Mouse (Mus musculus): ENCODE measurements at regions not wholly inside any gene's neighbourhood (a gene's known extent, or its start where the extent isn't known, plus 50 kb on each side); places are given as distances from the start of the nearest gene placed in this dataset.

- DNase-seq (ENCODE audit: low spot score): no peak
Observed at GRCm38 (mm10) chr15:36427334-36427733, 580.2 kb downstream of the Zfp706 start.

GRCm38 (mm10) chr15:36425902-36426301 is 581.7 kb downstream of the Zfp706 start:
- no peak for DNase-seq (ENCODE audit: low spot score)

DNA sequence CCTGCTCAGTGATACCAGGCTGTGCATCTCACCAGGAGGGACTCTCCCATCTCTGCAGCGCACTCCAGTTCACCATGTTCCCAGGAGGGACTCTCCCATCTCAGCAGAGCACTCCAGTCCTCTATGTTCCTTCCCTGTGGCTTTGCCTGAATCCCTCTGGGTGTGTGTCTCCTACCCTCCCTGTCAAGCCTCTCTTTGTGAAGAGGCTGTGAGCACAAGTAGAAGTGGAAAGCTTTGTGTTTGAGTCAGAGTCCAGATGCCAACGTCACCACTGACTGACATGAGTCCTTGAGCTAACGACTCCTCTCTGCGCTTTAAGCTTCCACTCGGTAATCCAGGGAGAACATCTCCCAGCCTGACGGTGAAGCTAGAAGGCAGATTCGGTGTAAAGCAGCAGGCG is 583.5 kb downstream of the Zfp706 start:
- DNase-seq (ENCODE audit: low spot score): no peak

- no peak for DNase-seq (ENCODE audit: low spot score)
Observed at GRCm38 (mm10) chr15:36422781-36423180, 584.8 kb downstream of the Zfp706 start.

DNA sequence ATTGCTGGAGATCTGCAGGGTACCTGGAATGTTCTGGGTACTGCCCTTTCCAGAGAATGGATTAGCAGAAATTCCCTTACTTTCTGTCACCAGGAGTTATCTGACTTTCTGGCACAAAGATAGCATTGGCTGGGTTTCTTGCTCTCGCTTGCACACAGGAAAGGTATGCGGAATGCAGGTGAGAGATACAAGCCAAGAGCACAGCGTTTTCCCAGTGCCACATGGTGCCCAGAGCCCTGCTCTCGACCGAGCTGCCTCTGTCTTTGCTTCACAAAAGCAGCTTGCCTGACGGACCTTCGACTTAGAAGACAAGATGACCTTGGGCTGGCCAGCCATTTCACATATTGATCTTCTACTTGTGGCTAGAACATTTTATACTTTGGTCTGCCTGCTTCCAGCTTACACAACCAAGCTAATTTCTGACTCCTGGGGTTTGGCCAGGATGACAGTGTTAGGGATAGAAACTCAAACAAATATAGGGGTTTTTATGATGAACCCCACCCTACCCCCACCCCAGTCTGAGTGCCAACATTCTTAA is 587.6 kb downstream of the Zfp706 start:
- DNase-seq (ENCODE audit: low spot score): no peak

GRCm38 (mm10) chr15:36417426-36417825 is 590.1 kb downstream of the Zfp706 start:
- no peak for DNase-seq (ENCODE audit: low spot score)

GRCm38 (mm10) chr15:36415552-36416249 is 591.9 kb downstream of the Zfp706 start:
- DNase-seq (ENCODE audit: low spot score): no peak

DNA sequence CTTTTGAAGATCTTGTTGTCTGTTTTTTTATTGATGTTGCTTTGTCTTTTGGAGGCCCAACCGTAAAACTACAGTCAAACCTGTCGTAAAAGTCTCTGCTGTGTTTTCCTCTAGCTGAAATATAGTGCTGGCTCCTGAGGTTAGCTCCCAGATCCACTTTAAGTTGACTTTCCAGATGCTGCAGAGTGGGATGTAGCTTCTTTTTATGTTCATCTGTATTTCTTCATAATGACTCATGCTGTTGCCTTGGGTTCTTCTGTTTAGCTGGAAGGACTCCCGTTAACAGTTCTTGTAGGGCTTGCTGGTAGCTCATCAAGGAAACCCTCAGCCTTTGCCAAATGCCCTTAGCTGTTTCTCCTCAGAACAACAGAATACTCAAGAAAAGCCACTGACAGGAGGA is 595.6 kb downstream of the Zfp706 start:
- DNase-seq (ENCODE audit: low spot score): no peak

- no peak for DNase-seq (ENCODE audit: low spot score)
Observed at GRCm38 (mm10) chr15:36405446-36405845, 602.1 kb downstream of the Zfp706 start.

- no peak for DNase-seq (ENCODE audit: low spot score)
Observed at GRCm38 (mm10) chr15:36403336-36404119, 604.0 kb downstream of the Zfp706 start.

GRCm38 (mm10) chr15:36402051-36402450 is 605.5 kb downstream of the Zfp706 start:
- DNase-seq (ENCODE audit: low spot score): no peak

DNA sequence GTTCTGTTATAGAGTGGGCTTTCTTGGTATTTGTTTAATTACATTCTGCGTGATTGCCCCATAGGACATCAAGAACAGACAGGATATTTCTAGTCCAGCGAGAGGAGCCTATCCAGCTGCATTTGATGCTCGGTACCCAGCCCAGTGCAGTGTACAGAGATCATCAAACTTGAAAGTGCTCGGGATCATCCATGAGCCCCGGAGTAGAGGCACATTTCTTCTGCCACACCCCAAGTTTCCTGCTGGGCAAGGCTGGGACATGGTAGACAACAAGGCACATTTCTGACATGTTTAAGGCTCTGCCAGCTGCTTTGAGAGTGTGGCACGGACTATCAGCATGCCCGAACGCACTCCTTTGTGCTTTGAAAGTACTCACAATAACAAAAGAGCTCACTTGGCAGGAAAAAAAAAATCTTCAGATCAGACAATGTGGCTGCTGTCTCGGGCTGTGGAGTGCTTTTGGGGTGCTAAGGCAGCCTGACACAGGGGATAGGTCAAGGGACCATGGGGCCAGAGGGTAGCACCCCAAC is 607.2 kb downstream of the Zfp706 start:
- DNase-seq (ENCODE audit: low spot score): no peak

DNA sequence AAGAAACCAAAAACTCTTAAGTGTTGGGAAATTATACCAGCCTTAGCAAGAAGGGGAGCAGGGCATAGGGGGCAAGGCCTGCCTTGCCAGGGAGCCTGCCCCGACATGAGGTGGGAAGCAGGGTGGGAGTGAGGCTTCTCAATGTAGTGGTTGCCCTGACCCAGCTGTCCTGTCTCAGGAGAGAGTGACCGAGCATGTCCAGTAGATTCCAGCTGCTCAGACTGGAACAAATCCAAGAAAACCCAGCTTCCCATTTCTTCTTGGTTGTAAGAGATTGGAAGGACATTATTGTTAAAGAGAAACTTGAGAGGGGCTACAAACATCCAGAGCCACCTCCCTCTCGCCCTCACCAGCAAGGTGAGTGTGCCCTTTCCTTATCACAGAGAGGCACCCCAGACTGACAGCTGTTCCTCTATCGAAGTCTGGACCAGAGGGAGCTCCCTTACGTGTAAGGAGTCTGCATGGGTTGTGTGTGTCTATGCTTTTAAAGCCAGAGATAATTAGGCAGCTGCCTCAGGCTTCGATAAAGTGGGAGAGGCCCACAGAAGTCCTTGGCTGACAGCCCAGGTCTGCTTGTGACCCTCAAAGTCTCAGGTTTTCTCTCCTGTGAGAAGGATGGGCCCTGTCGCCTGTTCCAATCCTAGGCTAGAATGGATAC is 608.1 kb downstream of the Zfp706 start:
- DNase-seq (ENCODE audit: low spot score): no peak

DNA sequence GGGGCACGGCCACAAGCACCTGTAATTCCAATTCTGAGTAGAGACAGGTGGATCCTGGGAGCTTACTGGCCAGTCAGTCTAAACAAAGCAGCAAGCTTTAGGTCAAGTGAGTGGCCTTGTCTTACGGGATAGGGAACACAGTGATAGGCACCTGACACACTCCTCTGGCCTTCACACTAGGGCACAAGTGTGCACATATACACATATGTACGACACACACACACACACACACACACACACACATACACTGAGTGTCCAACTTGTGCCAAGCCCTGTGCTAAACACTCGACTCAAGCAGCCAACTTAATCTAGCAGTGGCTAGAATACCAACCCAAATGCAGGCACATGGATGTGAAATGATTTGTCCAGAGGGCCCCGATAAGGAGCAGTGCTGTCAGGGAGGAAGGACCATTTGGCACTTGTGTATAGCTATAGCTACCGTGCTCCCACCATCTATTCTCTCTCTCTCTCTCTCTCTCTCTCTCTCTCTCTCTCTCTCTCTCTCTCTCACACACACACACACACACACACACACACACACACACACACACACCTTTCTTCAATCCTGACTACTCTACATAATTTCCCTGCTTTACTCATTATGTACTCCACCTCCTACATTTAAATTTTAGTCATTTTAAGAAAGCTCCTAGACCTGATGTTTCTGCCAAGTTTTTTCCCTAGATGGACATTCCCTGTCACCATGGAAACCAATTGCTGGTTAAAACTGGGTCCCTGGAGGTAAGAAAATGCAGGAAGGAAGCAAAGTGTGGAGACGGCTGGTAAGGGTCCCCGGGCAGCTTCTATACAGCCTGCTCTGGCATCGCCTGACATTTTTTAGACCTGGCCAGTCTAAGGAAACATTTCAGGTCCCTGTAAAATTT is 609.2 kb downstream of the Zfp706 start:
- DNase-seq (ENCODE audit: low spot score): no peak

GRCm38 (mm10) chr15:36396791-36397190 is 610.8 kb downstream of the Zfp706 start:
- DNase-seq (ENCODE audit: low spot score): no peak

- no peak for DNase-seq (ENCODE audit: low spot score)
Observed at GRCm38 (mm10) chr15:36396245-36396644, 611.3 kb downstream of the Zfp706 start.

DNA sequence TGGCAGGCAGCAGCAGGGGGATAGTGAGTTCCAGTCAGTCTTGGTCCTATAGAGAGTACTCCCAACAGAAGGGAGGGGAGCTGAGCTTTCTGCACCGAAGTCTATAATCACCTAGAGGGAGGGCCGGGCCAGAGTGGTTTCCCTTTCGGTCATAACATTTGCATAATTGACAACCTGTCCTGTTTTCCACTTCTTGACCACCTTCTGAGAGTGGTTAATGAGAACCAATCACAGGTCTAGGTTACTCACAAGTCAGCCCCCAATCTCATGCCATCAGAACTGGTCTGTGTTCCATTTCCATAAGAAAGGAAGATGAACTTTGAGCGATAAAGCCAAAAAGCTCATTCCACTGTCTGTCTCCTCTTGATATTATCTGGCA is 611.9 kb downstream of the Zfp706 start:
- no peak for DNase-seq (ENCODE audit: low spot score)

DNA sequence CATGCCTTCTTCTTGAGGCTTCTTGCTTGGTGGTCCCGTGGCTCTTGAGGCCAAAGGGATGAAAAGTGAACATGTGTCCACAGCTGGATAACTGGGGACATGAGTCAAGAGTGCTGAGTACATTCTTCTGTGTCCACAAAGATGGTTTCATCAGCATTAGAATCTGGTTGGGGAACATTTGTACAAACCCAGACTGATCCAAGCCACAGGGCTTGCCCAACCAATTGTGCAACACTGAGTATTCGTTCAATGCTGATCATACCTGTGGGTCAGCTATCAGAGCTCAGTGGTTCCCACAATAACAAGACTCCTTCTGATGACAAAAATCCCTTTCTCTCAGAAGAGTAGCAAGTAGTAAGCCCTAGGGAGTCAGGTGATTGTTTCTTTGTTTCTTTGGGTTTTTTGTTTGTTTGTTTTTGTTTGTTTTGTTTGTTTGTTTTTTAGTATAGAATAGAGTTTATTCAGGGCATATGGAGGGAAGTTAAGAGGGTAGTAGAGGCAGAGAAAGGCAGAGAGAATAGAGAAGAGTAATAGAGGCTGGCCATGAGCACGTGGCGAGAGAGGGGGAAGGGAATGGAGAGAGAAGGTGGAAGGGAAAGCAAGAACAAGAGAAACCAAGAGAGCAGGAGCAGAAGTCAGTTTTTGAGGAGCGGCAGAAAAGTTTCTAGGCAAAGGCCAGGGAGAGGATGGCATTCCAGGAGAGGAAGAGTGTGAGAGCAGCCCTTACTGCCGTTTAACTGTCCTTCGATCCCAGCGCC is 612.5 kb downstream of the Zfp706 start:
- DNase-seq (ENCODE audit: low spot score): no peak

DNA sequence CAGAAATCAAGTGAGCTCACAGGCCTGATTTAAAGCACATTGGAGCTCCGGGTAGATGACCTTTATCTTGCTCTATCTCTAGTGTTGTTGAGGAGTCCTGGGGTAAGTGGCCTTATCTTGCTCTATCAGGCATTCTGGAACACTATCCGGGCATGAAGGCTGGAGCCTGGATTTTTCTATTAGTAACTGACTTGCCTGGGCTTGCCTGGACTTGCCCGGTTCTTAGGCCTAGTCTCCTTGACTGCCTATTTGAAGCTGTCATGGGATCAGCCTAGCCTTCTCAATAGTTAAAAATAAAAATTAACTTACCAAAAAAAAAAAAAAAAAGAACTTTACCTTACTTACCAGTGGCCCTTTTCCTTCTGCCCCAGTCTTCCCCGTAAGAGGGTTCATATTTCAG is 617.8 kb downstream of the Zfp706 start:
- no peak for DNase-seq (ENCODE audit: low spot score)

GRCm38 (mm10) chr15:36381228-36381671 is 626.3 kb downstream of the Zfp706 start:
- no peak for DNase-seq (ENCODE audit: low spot score)
